Comparison of ENCODE assay signal across 11 mouse cellular contexts in the genomic region with DNA sequence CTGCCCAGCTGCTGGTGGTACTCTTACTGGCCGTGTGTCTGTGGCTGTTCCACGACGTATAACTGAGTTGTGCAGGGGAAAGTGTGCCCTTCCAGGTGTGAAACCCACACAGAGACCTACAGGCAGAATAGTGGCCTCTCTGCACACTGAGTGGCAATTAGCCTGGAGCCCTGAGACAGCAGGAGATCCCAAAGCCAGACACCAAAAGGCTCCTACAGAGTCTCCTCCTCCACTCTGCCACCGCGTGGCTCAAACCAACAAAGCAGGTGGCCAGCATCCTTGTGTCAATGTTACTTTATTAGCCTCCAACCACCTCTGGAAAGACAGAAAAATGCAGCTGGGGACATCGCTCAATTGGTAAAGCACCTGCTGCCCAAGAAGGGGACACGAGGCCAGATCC. TPM values are rescaled to one million over a fixed set of nuclear protein-coding genes. Genes with fewer than 3 reads are reported as not detected.
DNase-seq lines count a peak whose midpoint lies in the region; ATAC-seq and TF ChIP-seq lines count a peak whose summit lies in the region.
"Had no signal": no experiment of that assay in that cellular context is flagged by ENCODE, and none has a peak within 500 bp of the region (broad histone marks: within the 10 kb centered on the region; RNA-seq: fewer than 3 reads in every experiment).

No protein-coding gene starts in this region.

- H3K27me3 ChIP-seq in liver, postnatal 0 days (ENCODE audit: insufficient read depth, low read length) = no peaks in the 10 kb centered on the region
- peaks cover 3% of the 10 kb centered on the region for H3K27me3 ChIP-seq in liver, embryonic 11.5 days (replicated peaks; ENCODE audit: control insufficient read depth, insufficient read depth, low read length)
- H3K27me3 ChIP-seq in hindbrain, embryonic 13.5 days = no peaks in the 10 kb centered on the region
- H3K27me3 ChIP-seq in midbrain, embryonic 14.5 days (ENCODE audit: control insufficient read depth, insufficient read depth, low read length) = no peaks in the 10 kb centered on the region
- H3K27me3 ChIP-seq: limb, embryonic 13.5 days; midbrain, embryonic 12.5 days had no signal

- no peak overlapping the region for H3K4me2 ChIP-seq in liver, postnatal 0 days (ENCODE audit: low read depth, low read length)
- H3K4me2 ChIP-seq in liver, embryonic 11.5 days = no peak overlapping the region
- H3K4me2 ChIP-seq in hindbrain, embryonic 13.5 days = no peak overlapping the region
- no peak overlapping the region for H3K4me2 ChIP-seq in midbrain, embryonic 14.5 days (ENCODE audit: low read length)
- H3K4me2 ChIP-seq: limb, embryonic 13.5 days; midbrain, embryonic 12.5 days had no signal

- peaks cover 7% of the 10 kb centered on the region for H3K36me3 ChIP-seq in liver, postnatal 0 days (replicated peaks; ENCODE audit: insufficient read depth, low read length)
- peaks cover 10% of the 10 kb centered on the region for H3K36me3 ChIP-seq in liver, embryonic 11.5 days (ENCODE audit: control insufficient read depth, insufficient read depth, low read length)
- peaks cover 9% of the 10 kb centered on the region for H3K36me3 ChIP-seq in hindbrain, embryonic 13.5 days
- peaks cover 10% of the 10 kb centered on the region for H3K36me3 ChIP-seq in midbrain, embryonic 14.5 days (ENCODE audit: control insufficient read depth, insufficient read depth, low read length)

- peak; percentile 89 for DNase-seq in heart, adult 11 months
- DNase-seq in heart, adult 8-10 months (ENCODE audit: low spot score) = no peak
- no peak for DNase-seq in liver, postnatal 0 days
- DNase-seq in liver, embryonic 11.5 days (ENCODE audit: low spot score) = no peak
- DNase-seq in midbrain, embryonic 14.5 days = peak; percentile 59
- DNase-seq in adrenal gland, postnatal 25 days = no peak

- peak; percentile 37 for TF ChIP-seq CTCF in liver, postnatal 0 days (IDR thresholded peaks at IDR 0.05; ENCODE audit: low read depth)

- H3K27ac ChIP-seq in liver, postnatal 0 days (ENCODE audit: low read depth) = no peak overlapping the region
- no peak overlapping the region for H3K27ac ChIP-seq in liver, embryonic 11.5 days (ENCODE audit: low read depth, low read length)
- H3K27ac ChIP-seq in hindbrain, embryonic 13.5 days = 0 out of 2 replicates have a peak overlapping the region, but pooled peaks have one; percentile 30
- H3K27ac ChIP-seq in midbrain, embryonic 14.5 days (replicated peaks; ENCODE audit: low read depth, low read length) = no peak overlapping the region
- H3K27ac ChIP-seq: limb, embryonic 13.5 days; midbrain, embryonic 12.5 days had no signal

- no peak overlapping the region for H3K4me3 ChIP-seq in liver, postnatal 0 days (ENCODE audit: low read depth, low read length)
- H3K4me3 ChIP-seq in liver, embryonic 11.5 days (ENCODE audit: low read depth, low read length) = no peak overlapping the region
- no peak overlapping the region for H3K4me3 ChIP-seq in hindbrain, embryonic 13.5 days
- H3K4me3 ChIP-seq in midbrain, embryonic 14.5 days (replicated peaks; ENCODE audit: low read depth, low read length) = no peak overlapping the region
- H3K4me3 ChIP-seq: limb, embryonic 13.5 days; midbrain, embryonic 12.5 days had no signal

- H3K9ac ChIP-seq in liver, postnatal 0 days (replicated peaks) = no peak overlapping the region
- no peak overlapping the region for H3K9ac ChIP-seq in liver, embryonic 11.5 days (ENCODE audit: low read depth, low read length)
- H3K9ac ChIP-seq in hindbrain, embryonic 13.5 days = peak overlapping the region; percentile 46; the same call in 1 of the 2 replicates
- H3K9ac ChIP-seq in midbrain, embryonic 14.5 days (replicated peaks; ENCODE audit: low read length) = no peak overlapping the region
- H3K9ac ChIP-seq: midbrain, embryonic 12.5 days had no signal

- 57% methylated on average over 7 of the region's 7 CpGs for WGBS in liver, postnatal 0 days (ENCODE audit: insufficient replicate concordance)
- WGBS in liver, embryonic 11.5 days = 42% methylated on average over 7 of the region's 7 CpGs
- WGBS in hindbrain, embryonic 13.5 days = 43% methylated on average over 7 of the region's 7 CpGs
- 35% methylated on average over 7 of the region's 7 CpGs for WGBS in midbrain, embryonic 14.5 days

- H3K9me3 ChIP-seq in liver, postnatal 0 days (ENCODE audit: low read length) = no peaks in the 10 kb centered on the region
- H3K9me3 ChIP-seq in liver, embryonic 11.5 days (ENCODE audit: control insufficient read depth, low read length) = no peaks in the 10 kb centered on the region
- no peaks in the 10 kb centered on the region for H3K9me3 ChIP-seq in hindbrain, embryonic 13.5 days
- no peaks in the 10 kb centered on the region for H3K9me3 ChIP-seq in midbrain, embryonic 14.5 days (ENCODE audit: control insufficient read depth, low read length)
- H3K9me3 ChIP-seq: limb, embryonic 13.5 days; midbrain, embryonic 12.5 days had no signal

- TF ChIP-seq EP300 in liver, postnatal 0 days (IDR thresholded peaks at IDR 0.05; ENCODE audit: low read depth) = no peak

- no peak for ATAC-seq in liver, postnatal 0 days
- ATAC-seq in liver, embryonic 11.5 days (replicated peaks; ENCODE audit: low FRiP score) = no peak
- no peak for ATAC-seq in hindbrain, embryonic 13.5 days (ENCODE audit: low FRiP score)
- ATAC-seq in midbrain, embryonic 14.5 days (ENCODE audit: low FRiP score, low TSS enrichment) = no peak
- no peak for ATAC-seq in CD4-positive, CD25-positive, alpha-beta regulatory T cell, adult 4 months
- ATAC-seq: inflammation-experienced regulatory T-cells, adult 6 months had no signal

- peaks cover 16% of the 10 kb centered on the region for H3K4me1 ChIP-seq in liver, postnatal 0 days (ENCODE audit: insufficient read depth)
- H3K4me1 ChIP-seq in liver, embryonic 11.5 days (replicated peaks; ENCODE audit: control insufficient read depth, insufficient read depth, low read length) = peaks cover 40% of the 10 kb centered on the region
- peaks cover 60% of the 10 kb centered on the region for H3K4me1 ChIP-seq in hindbrain, embryonic 13.5 days (replicated peaks)
- peaks cover 17% of the 10 kb centered on the region for H3K4me1 ChIP-seq in midbrain, embryonic 14.5 days (ENCODE audit: control insufficient read depth, insufficient read depth, low read length)

RNA-seq across cellular contexts. Expression of a gene that starts 14.7 kb away (rescaled TPM):
- total RNA-seq in heart, adult 8-10 months (2022) = 10 to 100 TPM; 40.6 to 64.1 (median 43.0) TPM
- polyA plus RNA-seq in liver, postnatal 0 days (2015; fragmentation: Nextera tagmentation; extraction: Ambion mirVana) = 3.6 and 3.7 TPM in 2 replicates
- 2.0 and 2.5 TPM in 2 replicates for polyA plus RNA-seq in liver, embryonic 11.5 days (2014; fragmentation: Nextera tagmentation; extraction: Ambion mirVana)
- polyA plus RNA-seq in hindbrain, embryonic 13.5 days (2015; fragmentation: Nextera tagmentation; extraction: Ambion mirVana) = 16.4 and 18.1 TPM in 2 replicates
- 19.1 and 24.0 TPM in 2 replicates for polyA plus RNA-seq in midbrain, embryonic 14.5 days (2014; fragmentation: Nextera tagmentation; extraction: Ambion mirVana)
- not detected for polyA plus RNA-seq in CD4-positive, CD25-positive, alpha-beta regulatory T cell, adult 4 months (2017; shearing (Covaris generic))
- 18.7 and 25.4 TPM in 2 replicates for total RNA-seq in adrenal gland, postnatal 25 days (2021)

RNA-seq across cellular contexts. Expression of a gene that starts 15.5 kb away (rescaled TPM):
- total RNA-seq in heart, adult 8-10 months (2022) = 1 to 10 TPM; 1.4 to 2.0 (median 1.8) TPM
- 0.32 TPM in 1 of 2 replicates, not detected in the other for polyA plus RNA-seq in liver, postnatal 0 days (2015; fragmentation: Nextera tagmentation; extraction: Ambion mirVana)
- polyA plus RNA-seq in liver, embryonic 11.5 days (2014; fragmentation: Nextera tagmentation; extraction: Ambion mirVana) = 0.62 and 0.74 TPM in 2 replicates
- 1.2 and 1.4 TPM in 2 replicates for polyA plus RNA-seq in hindbrain, embryonic 13.5 days (2015; fragmentation: Nextera tagmentation; extraction: Ambion mirVana)
- 1.6 and 3.3 TPM in 2 replicates for polyA plus RNA-seq in midbrain, embryonic 14.5 days (2014; fragmentation: Nextera tagmentation; extraction: Ambion mirVana)
- polyA plus RNA-seq in CD4-positive, CD25-positive, alpha-beta regulatory T cell, adult 4 months (2017; shearing (Covaris generic)) = not detected
- 9.2 and 13.0 TPM in 2 replicates for total RNA-seq in adrenal gland, postnatal 25 days (2021)
- polyA plus RNA-seq: inflammation-experienced regulatory T-cells, adult 6 months had no signal

RNA-seq across cellular contexts. Expression of a gene that starts 42.0 kb away (rescaled TPM):
- 10 to 100 TPM in 3 of 4 experiments, 1 to 10 TPM in 1; 8.7 to 12.6 (median 10.6) TPM for total RNA-seq in heart, adult 8-10 months (2022)
- polyA plus RNA-seq in liver, postnatal 0 days (2015; fragmentation: Nextera tagmentation; extraction: Ambion mirVana) = 4.9 and 6.2 TPM in 2 replicates
- polyA plus RNA-seq in liver, embryonic 11.5 days (2014; fragmentation: Nextera tagmentation; extraction: Ambion mirVana) = 9.9 and 10.6 TPM in 2 replicates
- 1.8 and 2.1 TPM in 2 replicates for polyA plus RNA-seq in hindbrain, embryonic 13.5 days (2015; fragmentation: Nextera tagmentation; extraction: Ambion mirVana)
- 0.61 and 0.63 TPM in 2 replicates for polyA plus RNA-seq in midbrain, embryonic 14.5 days (2014; fragmentation: Nextera tagmentation; extraction: Ambion mirVana)
- polyA plus RNA-seq in CD4-positive, CD25-positive, alpha-beta regulatory T cell, adult 4 months (2017; shearing (Covaris generic)) = 1 to 10 TPM; 3.3 to 4.3 TPM
- total RNA-seq in adrenal gland, postnatal 25 days (2021) = 17.7 and 24.6 TPM in 2 replicates

Comparison
In these comparisons a context has a peak if more than half of its experiments do, and no peak if none do; other contexts are left out.
1. DNase-seq: peak in heart, adult 11 months (single experiment) and midbrain, embryonic 14.5 days (single experiment); none in heart, adult 8-10 months (single experiment), liver, postnatal 0 days (single experiment), liver, embryonic 11.5 days (single experiment) and adrenal gland, postnatal 25 days (single experiment).